Mouse (Mus musculus) neural tube, embryonic 15.5 days (tissue): ENCODE results near the gene Zfp800. TPM values are rescaled to one million over a fixed set of nuclear protein-coding genes. Genes with fewer than 3 reads are reported as not detected.

ENCODE experiments used
- ATAC-seq: fragments of 200-750 bp; cut with Nextera tagmentation; 2 replicates; pipeline ENCODE4 v1.8.0; 2017; ENCODE audit warnings: mild to moderate bottlenecking, moderate TSS enrichment, moderate library complexity; ENCODE audit not compliant: low FRiP score
- H3K27ac ChIP-seq: fragments of 300-500 bp; sonication (generic); replicated peaks from 2 replicates; pipeline ENCODE4 v1.5.1; 2015; ENCODE audit warnings: mild to moderate bottlenecking, inconsistent platforms
- H3K27me3 ChIP-seq: fragments of 300-500 bp; sonication (generic); replicated peaks from 2 replicates; pipeline ENCODE4 v1.6.1; 2015; ENCODE audit warnings: inconsistent platforms
- H3K36me3 ChIP-seq: fragments of 300-500 bp; sonication (generic); 2 replicates; pipeline ENCODE4 v1.6.1; 2015; ENCODE audit warnings: inconsistent platforms
- H3K4me1 ChIP-seq: fragments of 300-500 bp; sonication (generic); 2 replicates; pipeline ENCODE4 v1.6.1; 2015; ENCODE audit warnings: inconsistent platforms
- H3K4me2 ChIP-seq: fragments of 300-500 bp; sonication (generic); 2 replicates; pipeline ENCODE4 v1.6.1; 2015; ENCODE audit warnings: inconsistent platforms, mild to moderate bottlenecking, moderate library complexity
- H3K4me3 ChIP-seq: fragments of 300-500 bp; sonication (generic); replicated peaks from 2 replicates; pipeline ENCODE4 v1.5.1; 2015; ENCODE audit warnings: mild to moderate bottlenecking, inconsistent platforms
- H3K9ac ChIP-seq: fragments of 300-500 bp; sonication (generic); replicated peaks from 2 replicates; pipeline ENCODE4 v1.6.1; 2015; ENCODE audit warnings: mild to moderate bottlenecking, inconsistent platforms
- H3K9me3 ChIP-seq: fragments of 300-500 bp; sonication (generic); replicated peaks from 2 replicates; pipeline ENCODE4 v1.6.1; 2016; ENCODE audit warnings: inconsistent platforms
- WGBS: fragments of 180-500 bp; shearing (Covaris S2); methylation state at CpG from one replicate; pipeline ENCODE4 v1.1.7; 2015; ENCODE audit warnings: mixed read lengths; 5-methylcytosine and 5-hydroxymethylcytosine counted together
- polyA plus RNA-seq: library from polyadenylated mRNA; unstranded; fragments of >200 nt; fragmentation: Nextera tagmentation; extraction: Ambion mirVana; gene quantifications from 2 replicates; pipeline ENCODE4 v1.2.1, GENCODE M21; 2015

Gene Zfp800
- polyA plus RNA-seq, 1 experiment from 2014 or later = 21.3 TPM

DNA sequence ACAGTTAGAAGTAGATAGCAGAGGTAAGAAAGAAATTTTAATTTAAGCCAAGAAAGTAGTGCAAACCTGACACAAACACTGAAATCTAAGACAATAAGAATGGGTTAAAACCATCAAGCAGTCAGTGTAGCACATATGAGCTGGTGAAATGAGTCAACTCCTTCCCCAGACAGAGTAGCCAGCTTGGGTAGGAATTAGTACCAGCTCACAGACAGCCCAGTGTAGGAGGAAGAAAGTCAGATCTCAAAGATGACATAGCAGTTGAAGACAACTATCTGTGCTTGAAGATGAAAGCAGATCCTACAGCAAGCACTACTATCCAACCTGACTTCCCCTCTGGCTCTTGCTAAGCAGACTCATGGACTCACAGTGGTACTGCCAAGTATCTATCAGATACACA lies 145.0 kb downstream of the Zfp800 start:
- Histone ChIP-seq H3K27ac (no peak overlapping the region), H3K36me3 (peaks cover 12% of the 10 kb centered on the region), H3K4me1 (no peaks in the 10 kb centered on the region), H3K4me2 (no peak overlapping the region), H3K4me3 (no peak overlapping the region), H3K27me3 (no peaks in the 10 kb centered on the region), H3K9ac (no peak overlapping the region), H3K9me3 (no peaks in the 10 kb centered on the region)
- no peak for ATAC-seq

DNA sequence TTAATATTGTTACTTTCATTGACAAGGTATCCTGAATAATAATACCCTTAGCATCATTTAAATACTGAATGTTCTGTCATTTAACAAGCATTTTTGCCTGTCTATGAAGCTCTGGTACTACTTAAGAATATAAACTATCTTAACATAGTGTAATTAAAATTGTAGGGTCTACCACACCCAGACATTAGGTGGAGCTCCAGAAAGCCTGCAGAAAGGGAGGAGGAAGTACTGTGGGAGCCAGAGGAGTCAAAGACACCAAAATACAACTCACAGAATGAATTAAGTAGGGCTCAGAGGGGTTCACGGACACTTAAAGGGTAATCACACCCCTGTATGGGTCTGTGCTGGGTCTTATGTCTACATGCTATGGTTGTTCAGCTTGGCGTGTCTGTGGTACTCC lies 149.6 kb downstream of the Zfp800 start:
- H3K4me1 ChIP-seq = no peaks in the 10 kb centered on the region
- H3K27ac ChIP-seq = no peak overlapping the region
- H3K36me3 ChIP-seq = peaks cover 17% of the 10 kb centered on the region
- H3K27me3 ChIP-seq = no peaks in the 10 kb centered on the region
- no peak overlapping the region for H3K9ac ChIP-seq
- no peak for ATAC-seq
- no peaks in the 10 kb centered on the region for H3K9me3 ChIP-seq
- no peak overlapping the region for H3K4me3 ChIP-seq
- WGBS = 86% methylated on average over 2 of the region's 2 CpGs
- no peak overlapping the region for H3K4me2 ChIP-seq

DNA sequence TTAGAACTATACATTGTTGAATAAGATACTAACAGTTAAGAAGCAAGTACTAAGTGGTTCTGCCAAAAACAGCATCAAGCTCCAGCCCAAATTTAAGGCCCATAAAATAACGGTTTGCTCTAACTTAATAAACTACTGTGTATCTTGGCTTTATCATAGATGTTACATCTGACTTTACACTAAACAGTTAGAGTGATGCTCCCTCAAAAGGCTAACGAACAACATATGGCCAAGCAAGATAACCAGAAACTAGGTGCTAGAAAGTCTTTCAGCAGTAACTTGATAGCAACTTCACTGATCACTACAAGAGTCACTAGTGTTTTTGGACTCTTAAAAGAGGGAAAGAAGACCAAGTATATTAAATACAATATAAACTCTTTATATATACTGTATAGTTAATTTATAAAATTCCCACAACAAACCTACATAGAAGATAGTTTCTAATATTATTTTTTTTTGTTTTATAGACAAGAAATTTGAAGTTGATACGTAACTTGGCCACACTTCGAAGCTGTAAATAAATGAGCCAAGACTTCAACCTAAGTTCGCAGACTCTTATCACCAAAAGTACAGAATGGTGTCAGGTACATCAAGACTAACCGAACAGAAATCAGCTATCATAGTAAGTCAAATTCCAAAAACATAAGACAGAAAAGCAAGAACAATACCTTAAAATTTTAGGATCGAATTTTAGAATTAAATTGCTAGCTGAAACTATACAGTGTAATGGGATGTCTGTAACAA lies 165.0 kb downstream of the Zfp800 start:
- Histone ChIP-seq H3K9me3 (no peaks in the 10 kb centered on the region), H3K9ac (no peak overlapping the region), H3K4me1 (no peaks in the 10 kb centered on the region), H3K27ac (no peak overlapping the region), H3K36me3 (0 out of 2 replicates have a peak, but pooled peaks cover 3% of the 10 kb centered on the region), H3K4me3 (no peak overlapping the region), H3K27me3 (no peaks in the 10 kb centered on the region), H3K4me2 (no peak overlapping the region)
- ATAC-seq = no peak
- WGBS = 96% methylated on average over 7 of the region's 7 CpGs

DNA sequence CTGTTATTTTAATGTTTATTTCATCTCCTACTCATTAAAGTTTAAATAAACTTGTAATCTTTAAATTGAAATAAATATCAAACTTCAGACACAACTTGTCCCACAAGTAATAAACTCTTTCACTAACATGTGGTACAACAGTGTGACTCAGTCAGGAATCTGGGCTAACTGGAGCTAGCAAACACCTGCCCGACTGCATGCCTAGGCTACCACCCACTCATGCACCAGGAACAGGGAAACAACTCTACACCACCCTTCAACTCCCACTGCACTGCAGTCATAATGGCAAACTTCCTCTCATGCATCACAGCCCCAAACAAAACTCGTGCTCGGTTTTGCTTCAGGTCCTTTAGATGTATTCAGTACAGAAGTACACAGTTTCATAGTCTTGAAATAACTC lies 169.7 kb downstream of the Zfp800 start:
- Histone ChIP-seq H3K27me3 (no peaks in the 10 kb centered on the region), H3K4me2 (no peak overlapping the region), H3K4me3 (no peak overlapping the region), H3K27ac (no peak overlapping the region), H3K9ac (no peak overlapping the region), H3K36me3 (0 out of 2 replicates have a peak, but pooled peaks cover 3% of the 10 kb centered on the region), H3K9me3 (no peaks in the 10 kb centered on the region), H3K4me1 (no peaks in the 10 kb centered on the region)
- 94% methylated on average over 3 of the region's 3 CpGs for WGBS
- no peak for ATAC-seq

DNA sequence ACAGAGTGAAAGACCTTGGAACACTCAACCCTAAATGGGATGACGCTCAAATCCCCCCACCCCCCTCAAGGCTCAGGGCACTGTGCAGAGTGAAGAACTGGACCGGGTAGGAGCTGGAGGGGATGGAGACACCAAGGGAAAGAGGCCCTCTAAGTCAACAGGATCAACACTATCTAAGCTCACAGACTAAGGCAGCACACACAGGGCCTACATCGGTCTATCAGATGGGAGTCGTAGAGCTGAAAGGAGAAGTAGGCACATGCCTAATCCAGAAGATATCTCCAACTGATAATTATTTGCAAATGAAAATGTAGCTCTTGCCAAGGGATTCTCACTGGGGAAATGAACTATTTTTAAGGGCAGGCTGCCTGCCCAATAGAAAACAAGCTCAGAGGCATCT lies 176.8 kb downstream of the Zfp800 start:
- 92% methylated on average over 4 of the region's 4 CpGs for WGBS
- H3K4me2 ChIP-seq = no peak overlapping the region
- ATAC-seq = no peak
- no peak overlapping the region for H3K27ac ChIP-seq
- no peak overlapping the region for H3K9ac ChIP-seq
- H3K36me3 ChIP-seq = no peaks in the 10 kb centered on the region
- H3K4me3 ChIP-seq = no peak overlapping the region
- no peaks in the 10 kb centered on the region for H3K27me3 ChIP-seq
- no peaks in the 10 kb centered on the region for H3K9me3 ChIP-seq
- H3K4me1 ChIP-seq = no peaks in the 10 kb centered on the region

DNA sequence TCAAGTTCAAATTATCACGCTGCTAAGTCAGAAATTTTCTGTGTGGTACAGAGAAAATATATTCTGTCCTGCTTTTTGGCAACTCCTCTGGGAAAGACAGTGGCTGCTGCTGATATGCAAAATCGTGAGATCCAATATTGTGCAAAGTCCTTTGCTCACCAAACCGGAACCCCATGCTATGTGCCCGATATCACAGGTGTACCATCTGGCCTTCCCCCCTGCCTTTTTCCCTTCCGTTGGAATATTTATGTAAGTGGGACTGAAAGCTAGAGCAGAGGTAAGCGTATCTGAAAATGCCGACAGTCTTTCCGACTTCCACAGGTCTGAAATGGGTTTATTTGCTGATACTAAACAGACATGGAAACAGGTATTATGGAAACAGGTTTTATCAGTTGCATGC lies 179.4 kb downstream of the Zfp800 start:
- no peak for ATAC-seq
- H3K27me3 ChIP-seq = no peaks in the 10 kb centered on the region
- peaks cover 4% of the 10 kb centered on the region; the same call in 1 of the 2 replicates for H3K4me1 ChIP-seq
- no peak overlapping the region for H3K27ac ChIP-seq
- no peaks in the 10 kb centered on the region for H3K36me3 ChIP-seq
- H3K4me2 ChIP-seq = no peak overlapping the region
- no peaks in the 10 kb centered on the region for H3K9me3 ChIP-seq
- H3K9ac ChIP-seq = no peak overlapping the region
- H3K4me3 ChIP-seq = no peak overlapping the region
- 85% methylated on average over 8 of the region's 8 CpGs for WGBS

DNA sequence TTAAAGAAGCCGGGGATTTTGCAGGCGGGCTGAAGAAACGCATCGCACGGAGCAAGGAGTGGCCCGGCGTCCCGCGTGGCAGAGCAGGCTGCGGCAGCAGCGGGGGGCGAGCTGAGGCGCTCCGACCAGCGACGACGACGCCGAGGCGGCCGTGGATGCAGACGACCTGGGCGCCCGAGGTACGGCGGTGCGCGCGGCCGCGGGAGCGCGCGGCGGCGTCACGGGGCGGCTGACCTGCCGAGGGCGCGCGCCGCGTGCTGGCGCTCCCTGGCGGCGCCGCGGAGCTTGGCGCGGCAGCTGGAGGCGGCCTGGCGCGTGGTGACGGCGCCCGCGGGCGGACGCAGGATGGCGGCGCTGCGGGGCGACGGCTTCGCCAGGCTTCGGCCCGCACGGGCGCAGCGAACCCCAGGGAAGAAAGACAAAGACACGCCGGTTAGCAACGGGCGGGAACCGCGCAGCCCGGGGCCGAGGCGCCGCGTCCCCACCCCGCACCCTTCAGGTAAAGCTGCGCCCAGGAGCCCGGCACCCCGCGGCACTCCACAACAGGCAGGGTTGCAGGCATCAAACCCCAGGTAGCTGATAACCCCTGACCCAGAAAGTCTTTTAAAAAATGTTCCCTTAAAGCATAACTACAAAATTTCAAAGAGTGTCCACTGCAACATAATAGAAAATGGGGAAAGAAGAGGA lies 182.4 kb downstream of the Zfp800 start:
- peak overlapping the region; percentile 60 for H3K4me3 ChIP-seq
- H3K4me1 ChIP-seq = peaks cover 4% of the 10 kb centered on the region; the same call in 1 of the 2 replicates
- WGBS = under 1% methylated on average over 69 of the region's 87 CpGs
- H3K9ac ChIP-seq = peak overlapping the region; percentile 73
- H3K9me3 ChIP-seq = no peaks in the 10 kb centered on the region
- peak overlapping the region; percentile 81 for H3K4me2 ChIP-seq
- H3K36me3 ChIP-seq = no peaks in the 10 kb centered on the region
- peak; percentile 94 for ATAC-seq
- peak overlapping the region; percentile 86 for H3K27ac ChIP-seq
- no peaks in the 10 kb centered on the region for H3K27me3 ChIP-seq

DNA sequence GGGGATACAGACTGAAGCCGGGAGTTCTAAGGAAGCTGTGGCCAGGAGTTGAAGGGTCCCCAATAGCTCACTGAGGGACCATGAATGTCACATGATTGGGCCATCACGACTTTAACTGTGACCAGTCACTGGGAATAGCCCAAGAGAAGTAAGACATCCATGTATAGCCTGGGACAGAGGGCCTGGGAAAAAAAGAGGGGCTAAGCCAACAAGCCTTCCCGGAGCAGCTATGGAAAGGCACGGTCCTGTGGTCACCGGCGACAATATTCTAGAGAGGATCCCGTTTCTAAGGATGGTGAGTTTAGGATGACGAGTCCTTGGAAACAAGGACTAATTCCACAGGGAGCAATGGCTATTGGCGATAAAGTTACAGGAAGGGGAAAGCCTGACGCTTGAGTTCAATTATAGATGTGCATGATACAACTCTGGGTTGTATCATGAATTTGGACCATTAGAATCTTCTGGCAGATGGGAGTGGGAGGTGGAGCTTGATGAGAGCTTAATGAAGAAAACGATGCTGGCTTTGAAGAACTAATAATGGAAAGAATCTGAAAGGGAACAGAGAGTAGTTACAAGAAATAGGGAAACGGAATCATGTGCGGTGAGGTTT lies 183.0 kb downstream of the Zfp800 start:
- ATAC-seq = peak; percentile 45
- no peaks in the 10 kb centered on the region for H3K36me3 ChIP-seq
- peak overlapping the region; percentile 86 for H3K27ac ChIP-seq
- H3K4me1 ChIP-seq = peaks cover 4% of the 10 kb centered on the region; the same call in 1 of the 2 replicates
- H3K4me2 ChIP-seq = peak overlapping the region; percentile 81
- peak overlapping the region; percentile 73 for H3K9ac ChIP-seq
- H3K27me3 ChIP-seq = no peaks in the 10 kb centered on the region
- no peaks in the 10 kb centered on the region for H3K9me3 ChIP-seq
- WGBS = 28% methylated on average over 13 of the region's 13 CpGs
- peak overlapping the region; percentile 60 for H3K4me3 ChIP-seq

DNA sequence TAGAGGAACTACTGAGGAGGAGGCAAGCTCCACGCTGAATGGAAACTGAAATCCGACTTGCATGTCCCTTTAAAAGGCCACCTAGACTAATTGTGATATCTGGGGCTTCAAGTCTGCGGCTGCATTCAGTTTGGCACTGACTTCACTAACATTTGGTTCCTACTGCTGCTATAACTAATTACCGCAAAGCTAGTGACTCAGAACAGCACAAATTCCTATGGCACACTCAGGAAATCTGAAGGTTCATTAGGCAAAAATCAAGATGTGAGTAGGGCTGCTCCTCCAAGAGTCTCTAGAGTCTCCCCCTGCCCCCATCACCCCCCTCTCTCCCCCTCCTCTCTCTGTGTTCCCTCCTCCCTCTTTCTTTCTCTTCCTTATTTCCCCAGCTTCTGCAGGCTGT lies 194.4 kb downstream of the Zfp800 start:
- no peaks in the 10 kb centered on the region for H3K27me3 ChIP-seq
- no peaks in the 10 kb centered on the region for H3K36me3 ChIP-seq
- no peaks in the 10 kb centered on the region for H3K9me3 ChIP-seq
- 48% methylated on average over 4 of the region's 4 CpGs for WGBS
- no peak overlapping the region for H3K9ac ChIP-seq
- no peaks in the 10 kb centered on the region for H3K4me1 ChIP-seq
- H3K4me2 ChIP-seq = no peak overlapping the region
- no peak overlapping the region for H3K27ac ChIP-seq
- peak; percentile 45 for ATAC-seq
- H3K4me3 ChIP-seq = no peak overlapping the region

DNA sequence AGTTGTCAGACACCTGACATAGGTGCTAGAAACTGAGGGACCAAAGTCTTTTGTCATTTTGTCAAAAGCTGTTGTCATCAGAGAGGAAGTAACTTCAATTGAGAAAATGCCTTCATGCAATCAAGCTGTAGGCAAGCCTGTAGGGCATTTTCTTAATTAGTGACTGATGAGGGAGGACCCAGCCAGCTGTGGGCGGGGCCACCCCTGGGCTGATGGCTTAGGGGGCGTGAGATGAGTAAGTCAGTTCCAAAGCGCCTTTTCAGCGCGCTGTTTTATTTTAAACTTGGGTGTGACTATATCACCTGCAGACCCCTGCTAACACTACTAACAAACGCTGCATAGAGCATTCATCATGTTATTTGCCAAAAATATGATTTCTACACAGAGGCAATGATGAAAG lies 195.0 kb downstream of the Zfp800 start:
- H3K4me1 ChIP-seq = no peaks in the 10 kb centered on the region
- 59% methylated on average over 6 of the region's 6 CpGs for WGBS
- no peak overlapping the region for H3K9ac ChIP-seq
- H3K4me3 ChIP-seq = no peak overlapping the region
- no peak for ATAC-seq
- no peak overlapping the region for H3K27ac ChIP-seq
- no peaks in the 10 kb centered on the region for H3K27me3 ChIP-seq
- no peaks in the 10 kb centered on the region for H3K9me3 ChIP-seq
- no peaks in the 10 kb centered on the region for H3K36me3 ChIP-seq
- no peak overlapping the region for H3K4me2 ChIP-seq

DNA sequence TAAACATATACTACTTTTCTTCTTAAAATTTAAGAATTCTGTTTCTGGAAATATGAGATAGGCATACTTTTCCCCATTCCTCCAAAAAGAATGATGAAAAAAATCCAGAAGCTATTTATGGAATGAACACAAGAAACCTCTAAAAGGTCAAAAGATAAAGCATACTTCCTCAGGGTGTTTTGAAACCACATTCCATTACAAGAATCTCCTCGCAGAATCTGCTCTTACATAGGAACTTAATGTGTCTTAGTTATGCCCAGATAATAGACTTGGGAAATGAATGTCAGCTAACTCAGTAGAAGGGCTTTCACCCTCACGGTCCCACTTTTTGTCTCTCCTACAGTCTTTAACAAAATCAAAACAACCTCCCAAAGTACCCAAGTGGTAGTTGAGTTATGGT lies 203.9 kb downstream of the Zfp800 start:
- Histone ChIP-seq H3K4me3 (no peak overlapping the region), H3K4me1 (no peaks in the 10 kb centered on the region), H3K4me2 (no peak overlapping the region), H3K27ac (no peak overlapping the region), H3K36me3 (no peaks in the 10 kb centered on the region), H3K9ac (no peak overlapping the region), H3K27me3 (no peaks in the 10 kb centered on the region), H3K9me3 (no peaks in the 10 kb centered on the region)
- WGBS = 81% methylated on average over 2 of the region's 2 CpGs
- no peak for ATAC-seq

DNA sequence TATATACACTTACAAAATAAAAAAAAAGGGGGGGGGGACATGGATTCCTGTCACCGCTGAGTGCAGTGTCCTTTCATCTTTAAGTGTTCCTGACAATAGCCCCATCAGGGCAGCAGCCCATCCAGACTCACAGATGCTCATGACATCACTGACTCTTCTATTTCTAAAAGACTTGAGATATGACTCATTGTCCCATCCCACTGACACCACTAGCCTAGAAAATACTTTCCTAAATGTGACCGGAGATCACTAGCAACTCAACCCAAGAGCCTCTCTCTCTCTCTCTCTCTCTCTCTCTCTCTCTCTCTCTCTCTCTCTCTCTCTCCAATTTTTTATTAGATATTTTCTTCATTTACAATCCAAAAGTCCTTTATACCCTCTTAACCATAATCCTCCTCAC lies 205.9 kb downstream of the Zfp800 start:
- no peak for ATAC-seq
- no peaks in the 10 kb centered on the region for H3K9me3 ChIP-seq
- H3K27me3 ChIP-seq = no peaks in the 10 kb centered on the region
- H3K9ac ChIP-seq = no peak overlapping the region
- no peak overlapping the region for H3K4me2 ChIP-seq
- 90% methylated on average over 2 of the region's 2 CpGs for WGBS
- H3K36me3 ChIP-seq = no peaks in the 10 kb centered on the region
- no peak overlapping the region for H3K27ac ChIP-seq
- no peak overlapping the region for H3K4me3 ChIP-seq
- no peaks in the 10 kb centered on the region for H3K4me1 ChIP-seq
